Mouse (Mus musculus) B cell, adult 67 days (primary cell): ENCODE results near the gene Arl9. TPM values are rescaled to one million over a fixed set of nuclear protein-coding genes. Genes with fewer than 3 reads are reported as not detected.

Experiments
- total RNA-seq, 2 experiments: library from RNA; stranded (reverse); gene quantifications; 4 replicates each; pipeline ENCODE4 v1.2.4; 2023

The Arl9 gene
- 1 to 10 TPM; 2.0 to 3.9 TPM for total RNA-seq

GRCm38 (mm10) chr5:77004051-77004821 is at the start of gene Arl9:
Gene Arl9 (plus strand): TSS chr5:77004055.

GRCm38 (mm10) chr5:76974554-76975285 is 29.1 kb upstream of the Arl9 start, which contains the start of gene Srp72:
Gene Srp72 (plus strand): TSS chr5:76974683.

GRCm38 (mm10) chr5:77015544-77016482 is 12.0 kb downstream of the Arl9 start, which contains the start of gene Thegl:
Gene Thegl (plus strand): TSS chr5:77016023.

Other genes with a start within 250 kb of the Arl9 start
- gene Aasdh, start 98.5 kb upstream of the Arl9 start, total RNA-seq: 10 to 100 TPM; 35.4 to 49.2 TPM
- gene Paics, start 52.7 kb upstream of the Arl9 start, total RNA-seq: 10 to 100 TPM; 81.6 to 96.1 TPM
- 10 to 100 TPM; 16.8 to 18.2 TPM for gene Ppat, start 52.5 kb upstream of the Arl9 start, total RNA-seq
- 100 to 1,000 TPM; 136 to 144 TPM for gene Srp72, start 29.4 kb upstream of the Arl9 start, total RNA-seq
- not detected for gene Thegl, start 12.0 kb downstream of the Arl9 start, total RNA-seq
- gene Hopx, start 111.1 kb downstream of the Arl9 start, total RNA-seq: 10 to 100 TPM; 19.7 to 22.7 TPM
- not detected for gene Spink2, start 207.4 kb downstream of the Arl9 start, total RNA-seq